Mouse (Mus musculus): ENCODE measurements around the gene Zfp787. TPM values are rescaled to one million over a fixed set of nuclear protein-coding genes. Genes with fewer than 3 reads are reported as not detected.
"Not testable (repeated sequence)": the region's sequence is repeated elsewhere in the genome, so short reads cannot be mapped to it uniquely, and the experiment has no call there.

The Zfp787 gene
- total RNA-seq, 2 experiments from 2014 or later: 25.7 to 26.8 TPM

GRCm38 (mm10) chr7:6126690-6127448 lies 28.9 kb downstream of the Zfp787 start:
- DNase-seq (ENCODE audit: low spot score in 2 of 2): peak; percentile 79 to 91

- not testable (repeated sequence) for DNase-seq (ENCODE audit: low spot score in 2 of 2)
Observed at GRCm38 (mm10) chr7:6121128-6121527, 34.7 kb downstream of the Zfp787 start.

- not testable (repeated sequence) for DNase-seq (ENCODE audit: low spot score in 2 of 2)
Observed at GRCm38 (mm10) chr7:6120104-6120503, 35.7 kb downstream of the Zfp787 start.

GRCm38 (mm10) chr7:6119501-6119900 lies 36.3 kb downstream of the Zfp787 start:
- DNase-seq (ENCODE audit: low spot score in 2 of 2): no peak

Other genes with a start within 250 kb of the Zfp787 start
- gene Vmn1r65, start 145.0 kb downstream of the Zfp787 start, total RNA-seq (2021): not detected
- not detected for gene Nlrp4c, start 110.8 kb downstream of the Zfp787 start, total RNA-seq (2021)
- 10 to 100 TPM; 51.1 to 54.6 TPM for gene Zfp444, start 16.2 kb upstream of the Zfp787 start, total RNA-seq (2021)
- not detected for gene Galp, start 41.1 kb upstream of the Zfp787 start, total RNA-seq (2021)
- not detected for gene Zscan5b, start 66.3 kb upstream of the Zfp787 start, total RNA-seq (2021)
- not detected for gene Epp13, start 96.7 kb upstream of the Zfp787 start, total RNA-seq (2021)
- gene Zfp667, start 130.6 kb upstream of the Zfp787 start, total RNA-seq (2021): 10 to 100 TPM; 13.7 to 13.8 TPM
- 10 to 100 TPM in 1 of 2 experiments, 1 to 10 TPM in 1; 9.8 to 10.9 TPM for gene Zfp583, start 175.3 kb upstream of the Zfp787 start, total RNA-seq (2021)
- gene Gm3854, start 187.8 kb upstream of the Zfp787 start, total RNA-seq (2021): 1 to 10 TPM; 5.0 to 6.6 TPM
- 1 to 10 TPM; 4.1 to 5.9 TPM for gene Zfp78, start 207.3 kb upstream of the Zfp787 start, total RNA-seq (2021)
- gene Zfp28, start 227.3 kb upstream of the Zfp787 start, total RNA-seq (2021): 1 to 10 TPM; 5.7 to 5.9 TPM
- gene Smim17, start 242.7 kb upstream of the Zfp787 start, total RNA-seq (2021): 10 to 100 TPM; 21.0 to 21.7 TPM

All from layer of hippocampus, postnatal 14 days (tissue).